Mouse (Mus musculus): ENCODE data around the gene Edem1. TPM values are rescaled to one million over a fixed set of nuclear protein-coding genes. Genes with fewer than 3 reads are reported as not detected.

The Edem1 gene
- 14.4 and 19.5 TPM in 2 replicates for polyA plus RNA-seq (2015; fragmentation: Nextera tagmentation; extraction: Ambion mirVana)

- ATAC-seq (ENCODE audit: insufficient number of reproducible peaks, low FRiP score, low TSS enrichment, low read depth): peak; percentile 98
- Histone ChIP-seq H3K4me2 (peak within 1 kb of the TSS; percentile 74), H3K4me1 (peaks cover 14% of the 10 kb centered on the region), H3K9me3 (no peaks in the 10 kb centered on the region), H3K27ac (peak within 1 kb of the TSS; percentile 90), H3K36me3 (peaks cover 4% of the 10 kb centered on the region), H3K4me3 (peak within 1 kb of the TSS; percentile 96), H3K9ac (peak within 1 kb of the TSS; percentile 92), H3K27me3 (no peaks in the 10 kb centered on the region)
- under 1% methylated on average over 66 of the region's 67 CpGs for WGBS
Observed at GRCm38 (mm10) chr6:108828234-108828868, at the start of gene Edem1. Gene Edem1, plus strand, starts transcription at chr6:108828641.

GRCm38 (mm10) chr6:108781865-108782264 is 46.6 kb upstream of the Edem1 start:
- Histone ChIP-seq H3K4me3 (no peak overlapping the region), H3K4me1 (peaks cover 18% of the 10 kb centered on the region), H3K27me3 (no peaks in the 10 kb centered on the region), H3K36me3 (no peaks in the 10 kb centered on the region), H3K4me2 (no peak overlapping the region), H3K9ac (no peak overlapping the region), H3K27ac (no peak overlapping the region), H3K9me3 (no peaks in the 10 kb centered on the region)
- WGBS: 59% methylated on average over 6 of the region's 6 CpGs
- no peak for ATAC-seq (ENCODE audit: insufficient number of reproducible peaks, low FRiP score, low TSS enrichment, low read depth)

- peak; percentile 90 for ATAC-seq (ENCODE audit: insufficient number of reproducible peaks, low FRiP score, low TSS enrichment, low read depth)
- peak within 1 kb of the TSS; percentile 100 for H3K4me3 ChIP-seq
- H3K4me1 ChIP-seq: peaks cover 18% of the 10 kb centered on the region
- no peaks in the 10 kb centered on the region for H3K36me3 ChIP-seq
- peak within 1 kb of the TSS; percentile 83 for H3K27ac ChIP-seq
- peak within 1 kb of the TSS; percentile 99 for H3K9ac ChIP-seq
- H3K27me3 ChIP-seq: no peaks in the 10 kb centered on the region
- H3K4me2 ChIP-seq: peak within 1 kb of the TSS; percentile 76
- no peaks in the 10 kb centered on the region for H3K9me3 ChIP-seq
- 9% methylated on average over 36 of the region's 36 CpGs for WGBS
Observed at GRCm38 (mm10) chr6:108782526-108783183, 45.8 kb upstream of the Edem1 start, which contains the start of gene Arl8b. Gene Arl8b, plus strand, starts transcription at chr6:108783099.

DNA sequence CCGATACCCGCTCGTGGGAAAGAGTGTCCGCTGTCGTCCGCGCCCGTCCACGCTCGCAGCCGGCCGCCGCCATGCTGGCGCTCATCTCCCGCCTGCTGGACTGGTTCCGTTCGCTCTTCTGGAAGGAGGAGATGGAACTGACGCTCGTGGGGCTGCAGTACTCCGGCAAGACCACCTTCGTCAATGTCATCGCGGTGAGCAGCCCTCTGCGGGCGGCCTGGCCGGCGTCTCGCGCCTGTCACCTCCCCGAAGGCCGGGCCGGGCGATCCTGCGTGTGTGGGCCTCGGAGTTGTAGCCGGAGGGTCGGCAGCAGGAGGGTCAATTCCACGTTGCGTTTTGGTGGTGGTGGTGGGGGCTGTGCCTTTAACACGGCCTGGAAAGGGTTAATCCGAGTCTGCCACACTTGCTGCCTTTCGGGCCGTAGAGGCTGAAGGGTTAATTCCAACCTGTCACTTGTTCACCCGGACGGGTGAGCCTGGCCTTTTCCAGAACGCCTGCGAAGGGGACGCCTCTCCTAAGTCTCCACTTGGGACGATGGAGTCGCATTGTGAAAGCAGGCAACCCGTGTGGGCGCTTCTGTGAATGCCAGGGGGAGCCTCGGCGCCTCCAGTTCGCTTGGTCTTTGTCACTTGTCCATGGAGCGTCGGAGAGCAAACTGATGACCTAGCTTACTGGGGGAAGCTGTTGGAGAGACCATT is 45.1 kb upstream of the Edem1 start:
- no peaks in the 10 kb centered on the region for H3K27me3 ChIP-seq
- 0% methylated on average over 57 of the region's 57 CpGs for WGBS
- ATAC-seq (ENCODE audit: insufficient number of reproducible peaks, low FRiP score, low TSS enrichment, low read depth): peak; percentile 52; the same call in 1 of the 2 replicates

GRCm38 (mm10) chr6:108784056-108784455 is 44.4 kb upstream of the Edem1 start:
- no peaks in the 10 kb centered on the region for H3K36me3 ChIP-seq
- peak overlapping the region; percentile 100 for H3K4me3 ChIP-seq
- peak overlapping the region; percentile 83 for H3K27ac ChIP-seq
- WGBS: 26% methylated on average over 11 of the region's 11 CpGs
- H3K9me3 ChIP-seq: no peaks in the 10 kb centered on the region
- H3K27me3 ChIP-seq: no peaks in the 10 kb centered on the region
- ATAC-seq (ENCODE audit: insufficient number of reproducible peaks, low FRiP score, low TSS enrichment, low read depth): no peak
- peak overlapping the region; percentile 99 for H3K9ac ChIP-seq
- peak overlapping the region; percentile 76 for H3K4me2 ChIP-seq
- H3K4me1 ChIP-seq: peaks cover 18% of the 10 kb centered on the region

More for the DNA sequence above, 45.1 kb upstream of the Edem1 start:
- H3K9me3 ChIP-seq: no peaks in the 10 kb centered on the region
- no peaks in the 10 kb centered on the region for H3K36me3 ChIP-seq
- H3K9ac ChIP-seq: peak overlapping the region; percentile 99
- H3K4me2 ChIP-seq: peak overlapping the region; percentile 76
- H3K4me3 ChIP-seq: peak overlapping the region; percentile 100
- H3K27ac ChIP-seq: peak overlapping the region; percentile 83
- H3K4me1 ChIP-seq: peaks cover 18% of the 10 kb centered on the region

- no peaks in the 10 kb centered on the region for H3K27me3 ChIP-seq
- H3K9me3 ChIP-seq: no peaks in the 10 kb centered on the region
- no peaks in the 10 kb centered on the region for H3K36me3 ChIP-seq
- no peak overlapping the region for H3K9ac ChIP-seq
- H3K4me3 ChIP-seq: peak overlapping the region; percentile 100
- ATAC-seq (ENCODE audit: insufficient number of reproducible peaks, low FRiP score, low TSS enrichment, low read depth): no peak
- H3K4me1 ChIP-seq: peaks cover 18% of the 10 kb centered on the region
- H3K27ac ChIP-seq: no peak overlapping the region
- WGBS: 43% methylated on average over 5 of the region's 5 CpGs
- peak overlapping the region; percentile 76 for H3K4me2 ChIP-seq
Observed at GRCm38 (mm10) chr6:108784796-108785195, 43.6 kb upstream of the Edem1 start.

DNA sequence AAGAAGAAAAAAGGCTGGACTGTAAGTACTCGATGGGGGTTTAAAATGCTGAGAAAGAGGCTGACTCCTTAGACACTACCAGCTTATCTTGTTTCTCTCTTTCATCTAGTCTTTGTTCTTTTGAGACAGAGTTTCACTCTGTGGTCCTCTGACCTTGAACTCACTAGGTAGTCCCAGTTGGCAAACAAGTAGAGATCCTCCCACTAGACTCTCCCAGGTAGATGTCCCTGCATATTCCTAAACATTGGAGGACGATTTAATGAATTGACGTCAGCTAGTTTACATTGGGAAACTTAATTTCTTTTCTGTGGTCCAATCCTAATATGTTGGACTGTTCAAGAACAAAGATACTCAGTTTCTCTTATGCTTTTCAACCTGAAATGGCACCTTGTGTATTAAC is 42.9 kb upstream of the Edem1 start:
- H3K4me3 ChIP-seq: no peak overlapping the region

GRCm38 (mm10) chr6:108791498-108791897 is 36.9 kb upstream of the Edem1 start:
- ATAC-seq (ENCODE audit: insufficient number of reproducible peaks, low FRiP score, low TSS enrichment, low read depth): no peak
- 77% methylated on average over 5 of the region's 5 CpGs for WGBS

More for the DNA sequence above, 42.9 kb upstream of the Edem1 start:
- no peaks in the 10 kb centered on the region for H3K27me3 ChIP-seq
- no peak for ATAC-seq (ENCODE audit: insufficient number of reproducible peaks, low FRiP score, low TSS enrichment, low read depth)
- H3K4me2 ChIP-seq: no peak overlapping the region
- no peaks in the 10 kb centered on the region for H3K36me3 ChIP-seq
- H3K27ac ChIP-seq: no peak overlapping the region
- 86% methylated on average over 3 of the region's 3 CpGs for WGBS
- peaks cover 18% of the 10 kb centered on the region for H3K4me1 ChIP-seq
- no peaks in the 10 kb centered on the region for H3K9me3 ChIP-seq
- no peak overlapping the region for H3K9ac ChIP-seq

GRCm38 (mm10) chr6:108795912-108796311 is 32.5 kb upstream of the Edem1 start:
- WGBS: 49% methylated on average over 1 of the region's 1 CpGs
- no peak overlapping the region for H3K4me3 ChIP-seq
- H3K27me3 ChIP-seq: no peaks in the 10 kb centered on the region
- no peak overlapping the region for H3K27ac ChIP-seq
- no peaks in the 10 kb centered on the region for H3K9me3 ChIP-seq
- H3K4me2 ChIP-seq: no peak overlapping the region
- H3K9ac ChIP-seq: no peak overlapping the region
- H3K36me3 ChIP-seq: no peaks in the 10 kb centered on the region
- no peak for ATAC-seq (ENCODE audit: insufficient number of reproducible peaks, low FRiP score, low TSS enrichment, low read depth)
- peaks cover 6% of the 10 kb centered on the region; the same call in 1 of the 2 replicates for H3K4me1 ChIP-seq

More at GRCm38 (mm10) chr6:108791498-108791897, 36.9 kb upstream of the Edem1 start:
- Histone ChIP-seq H3K4me2 (no peak overlapping the region), H3K4me3 (no peak overlapping the region), H3K27ac (no peak overlapping the region), H3K9ac (no peak overlapping the region), H3K4me1 (peaks cover 2% of the 10 kb centered on the region; the same call in 1 of the 2 replicates), H3K27me3 (no peaks in the 10 kb centered on the region), H3K36me3 (no peaks in the 10 kb centered on the region), H3K9me3 (no peaks in the 10 kb centered on the region)

- H3K27me3 ChIP-seq: no peaks in the 10 kb centered on the region
- H3K9me3 ChIP-seq: no peaks in the 10 kb centered on the region
- WGBS: 50% methylated on average over 2 of the region's 2 CpGs
- H3K36me3 ChIP-seq: no peaks in the 10 kb centered on the region
- no peak overlapping the region for H3K27ac ChIP-seq
- peaks cover 6% of the 10 kb centered on the region; the same call in 1 of the 2 replicates for H3K4me1 ChIP-seq
- ATAC-seq (ENCODE audit: insufficient number of reproducible peaks, low FRiP score, low TSS enrichment, low read depth): no peak
- no peak overlapping the region for H3K9ac ChIP-seq
- H3K4me3 ChIP-seq: no peak overlapping the region
- no peak overlapping the region for H3K4me2 ChIP-seq
Observed at GRCm38 (mm10) chr6:108796706-108797105, 31.7 kb upstream of the Edem1 start.

GRCm38 (mm10) chr6:108805194-108805593 is 23.2 kb upstream of the Edem1 start:
- Histone ChIP-seq H3K4me3 (no peak overlapping the region), H3K9ac (no peak overlapping the region), H3K27ac (no peak overlapping the region), H3K4me1 (no peaks in the 10 kb centered on the region), H3K27me3 (no peaks in the 10 kb centered on the region), H3K4me2 (no peak overlapping the region), H3K9me3 (no peaks in the 10 kb centered on the region), H3K36me3 (no peaks in the 10 kb centered on the region)
- ATAC-seq (ENCODE audit: insufficient number of reproducible peaks, low FRiP score, low TSS enrichment, low read depth): no peak
- WGBS: 39% methylated on average over 1 of the region's 1 CpGs

DNA sequence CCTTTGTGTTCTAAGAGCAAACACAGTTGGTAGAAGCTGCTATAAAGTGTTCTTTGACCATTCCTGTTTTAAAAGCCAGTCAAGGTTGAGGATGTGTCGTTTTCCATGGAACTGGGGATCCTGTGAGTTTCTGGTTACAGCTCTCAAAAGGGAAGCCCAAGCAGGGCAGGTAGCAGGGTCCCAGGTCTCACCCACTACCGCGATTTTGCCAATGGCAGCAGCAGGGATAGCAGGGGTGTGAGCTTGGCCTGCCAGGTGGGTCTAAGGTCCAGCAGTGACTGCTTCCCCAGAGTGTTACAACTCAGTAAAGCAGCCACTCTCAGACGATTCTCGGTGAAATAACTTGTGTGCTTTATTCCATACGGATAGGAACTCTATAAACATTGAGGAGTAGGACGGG is 22.6 kb upstream of the Edem1 start:
- no peak for ATAC-seq (ENCODE audit: insufficient number of reproducible peaks, low FRiP score, low TSS enrichment, low read depth)
- Histone ChIP-seq H3K4me2 (no peak overlapping the region), H3K27me3 (no peaks in the 10 kb centered on the region), H3K9ac (no peak overlapping the region), H3K9me3 (no peaks in the 10 kb centered on the region), H3K27ac (no peak overlapping the region), H3K4me1 (no peaks in the 10 kb centered on the region), H3K4me3 (no peak overlapping the region), H3K36me3 (no peaks in the 10 kb centered on the region)
- 74% methylated on average over 7 of the region's 7 CpGs for WGBS
